In the genomic region with DNA sequence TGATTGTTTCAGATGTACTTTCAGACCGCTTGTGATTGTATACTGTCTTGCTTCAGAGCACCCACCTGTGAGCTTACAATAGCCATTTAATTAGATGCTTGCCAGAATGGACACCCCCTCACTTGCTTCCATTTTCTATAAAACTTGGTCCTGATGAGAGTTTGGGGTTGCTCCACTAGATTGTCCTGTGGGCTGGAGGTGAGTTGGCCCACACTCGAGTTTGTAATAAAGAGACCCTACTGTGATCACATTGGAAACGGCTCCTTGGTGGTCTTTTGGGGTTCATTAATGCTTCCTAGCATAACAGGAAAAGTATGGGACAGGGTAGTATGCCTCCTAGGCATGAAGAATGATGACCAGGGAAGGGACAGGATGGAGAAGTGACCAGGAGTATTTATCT, we compare ENCODE assay signal across 16 mouse cellular contexts.
DNase-seq lines count a peak whose midpoint lies in the region; ATAC-seq and TF ChIP-seq lines count a peak whose summit lies in the region.
"Had no signal": no experiment of that assay in that cellular context is flagged by ENCODE, and none has a peak within 500 bp of the region (broad histone marks: within the 10 kb centered on the region; RNA-seq: fewer than 3 reads in every experiment).

No protein-coding gene starts in this region.

- H3K9me3 ChIP-seq in forebrain, postnatal 0 days (ENCODE audit: low read length) = no peaks in the 10 kb centered on the region
- no peaks in the 10 kb centered on the region for H3K9me3 ChIP-seq in forebrain, embryonic 10.5 days
- no peaks in the 10 kb centered on the region for H3K9me3 ChIP-seq in hindbrain, postnatal 0 days (ENCODE audit: low read length)
- H3K9me3 ChIP-seq in hindbrain, embryonic 11.5 days (ENCODE audit: control insufficient read depth, low read length) = no peaks in the 10 kb centered on the region
- no peaks in the 10 kb centered on the region for H3K9me3 ChIP-seq in lung, postnatal 0 days (ENCODE audit: low read length)
- H3K9me3 ChIP-seq: embryonic facial prominence, embryonic 13.5 days; forebrain, embryonic 15.5 days; heart, embryonic 12.5 days had no signal

- no peak overlapping the region for H3K4me2 ChIP-seq in forebrain, postnatal 0 days (ENCODE audit: low read depth)
- H3K4me2 ChIP-seq in hindbrain, postnatal 0 days (ENCODE audit: low read depth, low read length) = no peak overlapping the region
- H3K4me2 ChIP-seq in hindbrain, embryonic 11.5 days (replicated peaks; ENCODE audit: low read depth, low read length) = no peak overlapping the region
- H3K4me2 ChIP-seq in lung, postnatal 0 days (replicated peaks; ENCODE audit: low read depth, low read length) = no peak overlapping the region
- H3K4me2 ChIP-seq: embryonic facial prominence, embryonic 13.5 days; forebrain, embryonic 15.5 days; heart, embryonic 12.5 days had no signal

- peaks cover 8% of the 10 kb centered on the region for H3K4me1 ChIP-seq in forebrain, postnatal 0 days (ENCODE audit: insufficient read depth)
- H3K4me1 ChIP-seq in forebrain, embryonic 10.5 days = peaks cover 19% of the 10 kb centered on the region
- peaks cover 9% of the 10 kb centered on the region for H3K4me1 ChIP-seq in hindbrain, postnatal 0 days (ENCODE audit: insufficient read depth, low read length)
- H3K4me1 ChIP-seq in hindbrain, embryonic 11.5 days (replicated peaks; ENCODE audit: control insufficient read depth, insufficient read depth, low read length) = no peaks in the 10 kb centered on the region
- H3K4me1 ChIP-seq in lung, postnatal 0 days (ENCODE audit: insufficient read depth, low read depth, low read length) = no peaks in the 10 kb centered on the region

- no peak for TF ChIP-seq EP300 in lung, postnatal 0 days (IDR thresholded peaks at IDR 0.05)

- no peak for ATAC-seq in forebrain, postnatal 0 days
- no peak for ATAC-seq in hindbrain, postnatal 0 days
- ATAC-seq in hindbrain, embryonic 11.5 days (ENCODE audit: low FRiP score) = no peak
- ATAC-seq in lung, postnatal 0 days = no peak
- ATAC-seq: CD4-positive, CD25-positive, alpha-beta regulatory T cell, adult 4 months; Patski had no signal

- H3K27ac ChIP-seq in forebrain, postnatal 0 days (ENCODE audit: low read depth, low read length) = peak overlapping the region; percentile 70; the same call in 1 of the 2 replicates
- no peak overlapping the region for H3K27ac ChIP-seq in forebrain, embryonic 10.5 days
- H3K27ac ChIP-seq in hindbrain, postnatal 0 days = peak overlapping the region; percentile 71; the same call in 1 of the 2 replicates
- no peak overlapping the region for H3K27ac ChIP-seq in hindbrain, embryonic 11.5 days (ENCODE audit: low read depth, low read length)
- peak overlapping the region; percentile 60 for H3K27ac ChIP-seq in lung, postnatal 0 days (ENCODE audit: low read length)
- H3K27ac ChIP-seq: liver, embryonic 14.5 days had no signal

- H3K36me3 ChIP-seq in forebrain, postnatal 0 days (ENCODE audit: insufficient read depth) = no peaks in the 10 kb centered on the region
- no peaks in the 10 kb centered on the region for H3K36me3 ChIP-seq in forebrain, embryonic 10.5 days (replicated peaks)
- no peaks in the 10 kb centered on the region for H3K36me3 ChIP-seq in hindbrain, postnatal 0 days (ENCODE audit: insufficient read depth, low read length)
- H3K36me3 ChIP-seq in hindbrain, embryonic 11.5 days (ENCODE audit: control insufficient read depth, insufficient read depth, low read length) = no peaks in the 10 kb centered on the region
- H3K36me3 ChIP-seq in lung, postnatal 0 days (ENCODE audit: insufficient read depth, low read length) = no peaks in the 10 kb centered on the region
- H3K36me3 ChIP-seq: embryonic facial prominence, embryonic 13.5 days; forebrain, embryonic 15.5 days; heart, embryonic 12.5 days had no signal

- H3K9ac ChIP-seq in forebrain, postnatal 0 days = no peak overlapping the region
- H3K9ac ChIP-seq in hindbrain, postnatal 0 days (replicated peaks; ENCODE audit: low read length) = no peak overlapping the region
- H3K9ac ChIP-seq in hindbrain, embryonic 11.5 days (ENCODE audit: low read depth, low read length) = no peak overlapping the region
- no peak overlapping the region for H3K9ac ChIP-seq in lung, postnatal 0 days (replicated peaks; ENCODE audit: low read depth)
- H3K9ac ChIP-seq: embryonic facial prominence, embryonic 13.5 days; forebrain, embryonic 15.5 days; heart, embryonic 12.5 days; liver, embryonic 14.5 days had no signal

- whole genome bisulfite sequencing in forebrain, postnatal 0 days = 65% methylated on average over 3 of the region's 3 CpGs
- 81% methylated on average over 3 of the region's 3 CpGs for WGBS in forebrain, embryonic 10.5 days
- WGBS in hindbrain, postnatal 0 days = 55% methylated on average over 3 of the region's 3 CpGs
- 79% methylated on average over 3 of the region's 3 CpGs for WGBS in hindbrain, embryonic 11.5 days
- 91% methylated on average over 3 of the region's 3 CpGs for WGBS in lung, postnatal 0 days

- DNase-seq in forebrain, postnatal 0 days = no peak
- DNase-seq in forebrain, embryonic 10.5 days (ENCODE audit: extremely low spot score, low spot score) = no peak
- no peak for DNase-seq in hindbrain, postnatal 0 days (ENCODE audit: low spot score)
- no peak for DNase-seq in hindbrain, embryonic 11.5 days (ENCODE audit: low spot score)
- DNase-seq in lung, postnatal 0 days (ENCODE audit: low spot score) = no peak
- no peak for DNase-seq in lung, postnatal 36 days
- peak; percentile 79 for DNase-seq in A20 (ENCODE audit: low read depth, low spot score)
- DNase-seq in cerebellum, adult 9-10 months = no peak
- DNase-seq: thymus, postnatal 36 days had no signal

- no peaks in the 10 kb centered on the region for H3K27me3 ChIP-seq in forebrain, postnatal 0 days (ENCODE audit: insufficient read depth, low read length)
- H3K27me3 ChIP-seq in forebrain, embryonic 10.5 days (ENCODE audit: poor library complexity, severe bottlenecking) = no peaks in the 10 kb centered on the region
- H3K27me3 ChIP-seq in hindbrain, postnatal 0 days (ENCODE audit: insufficient read depth, low read length) = no peaks in the 10 kb centered on the region
- H3K27me3 ChIP-seq in hindbrain, embryonic 11.5 days (ENCODE audit: control insufficient read depth, insufficient read depth, low read length) = no peaks in the 10 kb centered on the region
- no peaks in the 10 kb centered on the region for H3K27me3 ChIP-seq in lung, postnatal 0 days (replicated peaks; ENCODE audit: insufficient read depth, low read length)
- H3K27me3 ChIP-seq: embryonic facial prominence, embryonic 13.5 days; forebrain, embryonic 15.5 days; heart, embryonic 12.5 days had no signal

- no peak overlapping the region for H3K4me3 ChIP-seq in forebrain, postnatal 0 days (ENCODE audit: low read depth, low read length)
- H3K4me3 ChIP-seq in forebrain, embryonic 10.5 days = no peak overlapping the region
- no peak overlapping the region for H3K4me3 ChIP-seq in hindbrain, postnatal 0 days (ENCODE audit: low read length)
- H3K4me3 ChIP-seq in hindbrain, embryonic 11.5 days (ENCODE audit: low read depth, low read length) = no peak overlapping the region
- no peak overlapping the region for H3K4me3 ChIP-seq in lung, postnatal 0 days (ENCODE audit: low read depth, low read length)
- H3K4me3 ChIP-seq: embryonic facial prominence, embryonic 13.5 days; forebrain, embryonic 15.5 days; heart, embryonic 12.5 days; myocyte had no signal

- no peak for TF ChIP-seq CTCF in forebrain, postnatal 0 days (IDR thresholded peaks at IDR 0.05; ENCODE audit: low read depth)
- no peak for TF ChIP-seq CTCF in hindbrain, postnatal 0 days (IDR thresholded peaks at IDR 0.05; ENCODE audit: low read depth)
- no peak for TF ChIP-seq CTCF in lung, postnatal 0 days (IDR thresholded peaks at IDR 0.05)

Comparison
In these comparisons a context has a peak if more than half of its experiments do, and no peak if none do; other contexts are left out.
1. H3K27ac ChIP-seq: peak in forebrain, postnatal 0 days (single experiment), hindbrain, postnatal 0 days (single experiment) and lung, postnatal 0 days (single experiment); none in forebrain, embryonic 10.5 days (single experiment) and hindbrain, embryonic 11.5 days (single experiment).